Mouse (Mus musculus): ENCODE results near the gene Ercc6l2. TPM values are rescaled to one million over a fixed set of nuclear protein-coding genes. Genes with fewer than 3 reads are reported as not detected.

The Ercc6l2 gene
- polyA plus RNA-seq, 1 experiment from 2014 or later, result 19.8 TPM

- H3K36me3 ChIP-seq (replicated peaks), result peaks cover 6% of the 10 kb centered on the region
- peaks cover 29% of the 10 kb centered on the region for H3K4me1 ChIP-seq
- peak overlapping the region; percentile 77 for H3K27ac ChIP-seq (replicated peaks)
- WGBS, result 1% methylated on average over 17 of the region's 17 CpGs
- H3K27me3 ChIP-seq (replicated peaks; ENCODE audit: low read depth, poor library complexity, severe bottlenecking), result peaks cover 37% of the 10 kb centered on the region
- no peaks in the 10 kb centered on the region for H3K9me3 ChIP-seq
- H3K4me3 ChIP-seq, result peak overlapping the region; percentile 52
- peak; percentile 85 for DNase-seq (ENCODE audit: low spot score)
These were observed 86.3 kb downstream of the Ercc6l2 start for GRCm38 (mm10) chr13:63901303-63901713.

DNA sequence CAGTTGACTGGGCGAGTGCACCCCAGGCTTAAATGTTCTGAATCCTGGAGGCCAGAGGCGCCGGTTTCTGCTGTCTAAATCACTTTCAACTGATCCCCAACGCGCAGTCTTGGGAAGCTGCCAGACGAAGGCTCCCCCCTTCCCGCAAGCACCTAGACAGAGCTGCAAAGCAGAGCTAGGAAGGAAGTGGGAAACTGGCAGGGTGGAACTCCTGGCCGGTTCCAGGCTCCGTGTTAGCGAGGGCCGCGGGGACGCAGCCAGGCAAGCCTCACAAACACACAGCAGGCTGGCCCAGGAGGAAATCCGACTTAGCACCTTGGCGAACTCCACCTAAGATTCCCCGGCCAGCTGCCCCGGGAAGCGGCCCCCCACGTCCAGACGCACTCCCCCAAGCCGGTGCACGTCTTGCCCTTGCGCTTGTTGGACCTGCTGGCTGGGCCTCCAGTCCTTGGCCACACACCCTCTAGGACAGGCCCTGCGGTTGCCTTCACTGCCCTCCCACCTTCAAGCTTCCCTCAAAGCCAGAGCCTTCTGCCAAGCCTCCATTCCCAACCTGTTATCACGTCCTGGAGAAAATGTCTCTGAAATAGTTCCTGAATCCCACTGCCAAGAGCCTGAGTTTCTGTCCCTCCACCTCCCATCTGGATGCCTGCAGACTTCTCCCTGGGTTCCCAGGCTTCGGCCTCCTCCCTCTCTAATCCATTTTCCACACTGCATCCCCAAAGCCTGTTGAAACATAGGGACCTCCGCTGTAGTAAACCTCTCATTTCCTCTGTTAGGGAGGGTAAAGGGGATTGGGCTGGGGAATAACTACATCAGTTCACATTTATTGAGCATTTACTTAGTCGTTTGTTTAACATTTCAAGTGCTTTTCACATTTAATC lies 86.9 kb downstream of the Ercc6l2 start:
- DNase-seq (ENCODE audit: low spot score), result peak; percentile 47
- peak overlapping the region; percentile 77 for H3K27ac ChIP-seq (replicated peaks)
- 11% methylated on average over 28 of the region's 28 CpGs for WGBS

DNA sequence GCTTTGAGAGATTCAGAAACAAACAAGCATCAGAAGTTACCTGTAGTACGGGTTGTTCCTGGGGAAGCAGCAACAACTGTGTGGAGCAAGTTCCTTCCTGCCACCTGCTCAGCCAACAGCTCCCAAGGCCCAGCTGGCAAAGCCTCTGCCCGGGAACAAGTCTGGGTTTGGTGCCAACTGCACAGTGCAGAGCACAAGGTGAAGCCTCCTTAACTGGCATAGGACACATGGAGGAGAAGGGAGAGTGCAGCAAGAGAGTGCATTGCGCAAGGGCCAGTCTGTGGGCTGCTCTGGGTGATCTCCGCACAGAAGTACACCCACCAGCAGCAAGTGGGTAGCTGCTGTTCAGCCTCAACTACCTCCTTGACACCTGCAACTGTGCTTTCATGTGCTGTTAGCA lies 91.5 kb downstream of the Ercc6l2 start:
- no peak overlapping the region for H3K27ac ChIP-seq (replicated peaks)
- 86% methylated on average over 4 of the region's 4 CpGs for WGBS
- peaks cover 27% of the 10 kb centered on the region for H3K27me3 ChIP-seq (replicated peaks; ENCODE audit: low read depth, poor library complexity, severe bottlenecking)
- no peak for DNase-seq (ENCODE audit: low spot score)
- no peaks in the 10 kb centered on the region for H3K36me3 ChIP-seq (replicated peaks)
- no peak overlapping the region for H3K4me3 ChIP-seq
- H3K9me3 ChIP-seq, result no peaks in the 10 kb centered on the region
- H3K4me1 ChIP-seq, result peaks cover 35% of the 10 kb centered on the region

More for the DNA sequence above, 86.9 kb downstream of the Ercc6l2 start:
- Histone ChIP-seq H3K27me3 (replicated peaks; ENCODE audit: low read depth, poor library complexity, severe bottlenecking) (peaks cover 41% of the 10 kb centered on the region), H3K36me3 (replicated peaks) (peaks cover 6% of the 10 kb centered on the region; the same call in 1 of the 2 replicates), H3K4me1 (peaks cover 32% of the 10 kb centered on the region), H3K9me3 (no peaks in the 10 kb centered on the region), H3K4me3 (peak overlapping the region; percentile 52)

GRCm38 (mm10) chr13:63907437-63907836 lies 92.4 kb downstream of the Ercc6l2 start:
- no peaks in the 10 kb centered on the region for H3K9me3 ChIP-seq
- WGBS, result 53% methylated on average over 4 of the region's 4 CpGs
- H3K4me1 ChIP-seq, result peaks cover 36% of the 10 kb centered on the region
- no peak for DNase-seq (ENCODE audit: low spot score)
- H3K27me3 ChIP-seq (replicated peaks; ENCODE audit: low read depth, poor library complexity, severe bottlenecking), result peaks cover 18% of the 10 kb centered on the region
- H3K4me3 ChIP-seq, result no peak overlapping the region
- no peaks in the 10 kb centered on the region for H3K36me3 ChIP-seq (replicated peaks)
- H3K27ac ChIP-seq (replicated peaks), result no peak overlapping the region

DNA sequence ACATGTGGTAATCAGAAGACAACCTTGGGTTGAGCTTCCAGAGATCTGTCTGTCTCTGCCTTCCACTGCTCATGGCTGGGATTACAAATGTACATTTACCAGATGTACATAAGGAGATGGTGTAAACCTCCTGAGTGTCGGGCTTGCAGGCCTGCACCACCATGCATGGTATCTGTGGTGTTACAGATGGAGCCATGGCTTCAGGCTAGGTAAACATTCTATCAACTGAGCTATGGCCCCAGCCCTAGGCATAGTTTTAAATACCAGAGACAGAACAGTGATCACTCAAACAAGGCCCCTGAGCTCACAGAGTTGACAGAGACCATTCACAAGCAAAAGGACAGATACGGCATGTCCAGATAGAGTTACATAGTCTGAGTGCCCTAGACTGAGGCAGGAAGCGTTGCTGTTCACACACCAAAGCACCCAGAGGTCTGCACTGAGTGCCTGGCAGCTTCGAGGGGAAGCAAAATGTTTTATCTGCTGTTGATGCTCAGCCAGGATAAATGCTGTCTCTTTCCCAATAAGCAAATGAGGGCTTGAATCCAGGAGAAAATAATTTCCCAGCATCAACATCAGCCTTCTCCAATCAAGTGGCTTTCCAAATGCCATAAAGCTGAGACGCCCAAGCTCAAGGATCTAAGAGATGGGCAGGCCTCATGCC lies 95.2 kb downstream of the Ercc6l2 start:
- DNase-seq (ENCODE audit: low spot score), result no peak
- WGBS, result 67% methylated on average over 5 of the region's 5 CpGs
- 0 out of 2 replicates have a peak, but pooled peaks cover 4% of the 10 kb centered on the region for H3K27me3 ChIP-seq (replicated peaks; ENCODE audit: low read depth, poor library complexity, severe bottlenecking)
- 0 out of 2 replicates have a peak overlapping the region, but pooled peaks have one; percentile 30 for H3K27ac ChIP-seq (replicated peaks)
- H3K9me3 ChIP-seq, result no peaks in the 10 kb centered on the region
- peaks cover 39% of the 10 kb centered on the region for H3K4me1 ChIP-seq
- no peaks in the 10 kb centered on the region for H3K36me3 ChIP-seq (replicated peaks)
- no peak overlapping the region for H3K4me3 ChIP-seq

GRCm38 (mm10) chr13:63911617-63912016 lies 96.6 kb downstream of the Ercc6l2 start:
- H3K4me3 ChIP-seq, result no peak overlapping the region
- H3K4me1 ChIP-seq, result peaks cover 44% of the 10 kb centered on the region
- H3K27me3 ChIP-seq (replicated peaks; ENCODE audit: low read depth, poor library complexity, severe bottlenecking), result 0 out of 2 replicates have a peak, but pooled peaks cover 2% of the 10 kb centered on the region
- 62% methylated on average over 3 of the region's 3 CpGs for WGBS
- peak overlapping the region; percentile 19; the same call in 1 of the 2 replicates for H3K27ac ChIP-seq (replicated peaks)
- DNase-seq (ENCODE audit: low spot score), result no peak
- no peaks in the 10 kb centered on the region for H3K36me3 ChIP-seq (replicated peaks)
- H3K9me3 ChIP-seq, result no peaks in the 10 kb centered on the region

- WGBS, result 88% methylated on average over 6 of the region's 6 CpGs
- H3K27me3 ChIP-seq (replicated peaks; ENCODE audit: low read depth, poor library complexity, severe bottlenecking), result no peaks in the 10 kb centered on the region
These were observed 98.1 kb downstream of the Ercc6l2 start for GRCm38 (mm10) chr13:63913136-63913535.

DNA sequence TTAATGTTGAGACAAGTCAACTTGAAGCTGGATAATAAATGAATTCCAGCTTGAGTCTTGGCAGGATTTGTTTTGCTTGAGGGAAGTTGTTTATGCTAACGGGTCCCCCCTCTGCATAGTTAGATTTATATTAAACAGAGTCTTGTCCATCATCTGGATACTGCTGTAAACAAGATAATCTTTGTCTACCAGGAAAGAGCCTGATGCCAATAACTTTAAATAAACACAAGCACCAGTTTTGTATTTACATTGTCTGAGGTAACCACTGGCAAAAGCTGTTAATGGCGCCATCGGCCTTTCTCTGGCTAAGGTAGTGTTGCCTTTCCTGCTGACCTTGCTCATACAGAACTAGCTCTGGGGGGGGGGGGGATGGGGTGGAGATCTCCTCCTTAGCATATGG lies 100.1 kb downstream of the Ercc6l2 start:
- peaks cover 67% of the 10 kb centered on the region for H3K4me1 ChIP-seq
- no peak overlapping the region for H3K4me3 ChIP-seq
- no peaks in the 10 kb centered on the region for H3K36me3 ChIP-seq (replicated peaks)
- H3K27me3 ChIP-seq (replicated peaks; ENCODE audit: low read depth, poor library complexity, severe bottlenecking), result peaks cover 13% of the 10 kb centered on the region
- 50% methylated on average over 3 of the region's 3 CpGs for WGBS
- no peaks in the 10 kb centered on the region for H3K9me3 ChIP-seq
- DNase-seq (ENCODE audit: low spot score), result no peak
- peak overlapping the region; percentile 57 for H3K27ac ChIP-seq (replicated peaks)

More at GRCm38 (mm10) chr13:63913136-63913535, 98.1 kb downstream of the Ercc6l2 start:
- H3K4me1 ChIP-seq, result peaks cover 60% of the 10 kb centered on the region
- no peaks in the 10 kb centered on the region for H3K9me3 ChIP-seq
- no peak overlapping the region for H3K4me3 ChIP-seq
- no peak overlapping the region for H3K27ac ChIP-seq (replicated peaks)
- H3K36me3 ChIP-seq (replicated peaks), result no peaks in the 10 kb centered on the region
- no peak for DNase-seq (ENCODE audit: low spot score)

DNA sequence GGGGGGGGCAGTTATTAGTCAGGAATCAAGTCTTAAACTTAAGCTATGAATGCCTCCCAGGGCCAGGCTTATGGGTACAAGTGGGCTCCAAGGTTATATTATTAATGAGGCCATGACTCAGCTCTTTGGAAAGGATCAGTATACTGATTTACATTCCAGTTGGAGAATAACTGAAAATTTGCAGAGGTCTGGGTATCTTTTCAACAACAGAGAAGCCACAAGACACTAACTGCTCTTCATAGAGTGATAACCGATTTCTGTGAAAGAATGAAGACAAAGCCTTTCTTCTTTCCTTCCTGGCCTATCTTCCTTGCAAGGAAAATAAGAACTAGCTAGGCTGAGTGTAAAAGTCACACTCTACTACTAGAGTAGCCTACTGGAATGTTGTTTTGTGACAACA lies 100.6 kb downstream of the Ercc6l2 start:
- no peak overlapping the region for H3K4me3 ChIP-seq
- peaks cover 13% of the 10 kb centered on the region for H3K27me3 ChIP-seq (replicated peaks; ENCODE audit: low read depth, poor library complexity, severe bottlenecking)
- 75% methylated on average over 1 of the region's 1 CpGs for WGBS
- H3K36me3 ChIP-seq (replicated peaks), result no peaks in the 10 kb centered on the region
- no peaks in the 10 kb centered on the region for H3K9me3 ChIP-seq
- peak overlapping the region; percentile 83 for H3K27ac ChIP-seq (replicated peaks)
- H3K4me1 ChIP-seq, result peaks cover 62% of the 10 kb centered on the region
- DNase-seq (ENCODE audit: low spot score), result no peak

- 93% methylated on average over 8 of the region's 8 CpGs for WGBS
- Histone ChIP-seq H3K4me3 (no peak overlapping the region), H3K9me3 (peaks cover 3% of the 10 kb centered on the region; the same call in 1 of the 2 replicates), H3K4me1 (peaks cover 59% of the 10 kb centered on the region), H3K27ac (replicated peaks) (peak overlapping the region; percentile 83; the same call in 1 of the 2 replicates), H3K36me3 (replicated peaks) (no peaks in the 10 kb centered on the region), H3K27me3 (replicated peaks; ENCODE audit: low read depth, poor library complexity, severe bottlenecking) (peaks cover 13% of the 10 kb centered on the region)
- DNase-seq (ENCODE audit: low spot score), result no peak
These were observed 101.5 kb downstream of the Ercc6l2 start for GRCm38 (mm10) chr13:63916568-63916967.

GRCm38 (mm10) chr13:63917198-63917767 lies 102.2 kb downstream of the Ercc6l2 start:
- peak overlapping the region; percentile 83 for H3K27ac ChIP-seq (replicated peaks)
- H3K4me3 ChIP-seq, result no peak overlapping the region
- H3K4me1 ChIP-seq, result peaks cover 52% of the 10 kb centered on the region
- 52% methylated on average over 11 of the region's 11 CpGs for WGBS
- no peak for DNase-seq (ENCODE audit: low spot score)
- no peaks in the 10 kb centered on the region for H3K36me3 ChIP-seq (replicated peaks)
- H3K27me3 ChIP-seq (replicated peaks; ENCODE audit: low read depth, poor library complexity, severe bottlenecking), result peaks cover 13% of the 10 kb centered on the region
- H3K9me3 ChIP-seq, result peaks cover 8% of the 10 kb centered on the region; the same call in 1 of the 2 replicates
